Mouse (Mus musculus): Measurements from ENCODE around the gene Hoxa9. TPM values are rescaled to one million over a fixed set of nuclear protein-coding genes. Genes with fewer than 3 reads are reported as not detected.

Hoxa9 gene
- total RNA-seq, 1 experiment, result 1.4 TPM

DNA sequence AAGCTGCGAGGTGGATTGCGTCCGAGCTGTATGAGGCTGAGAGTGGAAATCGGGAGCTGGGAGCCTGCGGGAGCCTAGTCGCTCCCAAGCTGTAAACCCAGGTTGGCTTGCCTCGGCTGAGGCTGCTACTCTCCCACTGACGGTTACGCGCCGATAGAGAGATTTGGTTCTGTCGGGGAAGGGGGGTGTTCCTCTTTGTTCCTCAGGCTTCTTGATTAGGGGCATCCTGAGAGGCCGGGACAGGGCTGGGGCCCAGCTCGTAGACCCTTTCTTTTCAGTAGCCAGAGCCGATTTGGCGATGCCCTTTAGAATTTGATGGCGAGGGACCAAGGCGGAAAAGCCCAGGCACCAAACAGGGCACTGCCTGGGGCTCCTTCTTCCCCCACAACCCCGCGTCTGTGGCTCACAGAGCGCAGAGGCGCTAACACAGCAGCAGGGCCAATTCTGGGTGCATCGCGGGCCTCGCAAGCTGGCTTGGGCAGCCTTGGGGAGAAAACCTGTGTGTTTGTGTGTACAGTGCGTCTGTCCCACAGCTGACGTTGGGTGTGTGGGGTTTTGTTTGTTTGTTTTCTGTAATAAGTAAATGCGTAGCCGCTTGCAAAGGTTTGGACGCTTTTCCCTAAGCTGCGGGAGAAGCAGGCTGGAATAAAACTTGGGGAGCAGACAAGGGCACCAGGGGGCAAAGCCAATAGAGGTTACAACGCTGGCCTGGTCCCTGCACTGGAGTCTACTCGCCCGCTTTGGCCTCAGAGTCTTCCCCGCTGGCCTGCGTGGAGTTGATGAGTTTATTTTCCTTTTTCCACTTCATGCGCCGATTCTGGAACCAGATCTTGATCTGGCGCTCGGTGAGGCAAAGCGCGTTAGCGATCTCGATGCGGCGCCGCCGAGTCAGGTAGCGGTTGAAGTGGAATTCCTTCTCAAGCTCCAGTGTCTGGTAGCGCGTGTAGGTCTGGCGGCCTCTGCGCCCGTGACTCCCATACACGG lies 25.0 kb downstream of the Hoxa9 start:
- no peaks in the 10 kb centered on the region for H3K36me3 ChIP-seq (ENCODE audit: control insufficient read depth, insufficient read depth, low read length, poor library complexity, severe bottlenecking)

DNA sequence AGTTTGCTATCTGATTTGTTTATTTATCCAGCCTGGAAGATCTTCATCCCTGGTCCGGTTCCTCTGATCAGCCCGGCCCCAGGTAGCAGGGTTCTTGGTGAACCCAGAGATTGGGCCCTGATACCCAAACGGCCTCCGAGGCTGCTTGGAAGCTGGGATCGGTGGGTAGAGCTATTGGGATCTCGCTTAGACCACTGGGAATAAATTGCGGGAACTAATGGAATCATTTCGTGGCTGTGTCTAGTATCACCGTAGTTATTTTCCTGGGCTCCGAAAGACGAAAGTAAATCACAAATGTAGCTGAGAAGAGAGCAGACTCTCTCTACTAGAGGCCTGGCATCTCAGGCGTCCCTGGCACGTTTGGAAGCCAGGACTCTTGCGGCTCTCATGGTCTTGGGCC lies 25.7 kb downstream of the Hoxa9 start:
- no peaks in the 10 kb centered on the region for H3K36me3 ChIP-seq (ENCODE audit: control insufficient read depth, insufficient read depth, low read length, poor library complexity, severe bottlenecking)
- no peak overlapping the region for H3K27ac ChIP-seq (ENCODE audit: insufficient read depth, low read depth, low read length, poor library complexity, severe bottlenecking)
- no peaks in the 10 kb centered on the region for H3K9me3 ChIP-seq (ENCODE audit: control insufficient read depth, insufficient read depth, low read depth, low read length)
- in situ Hi-C loops (cut with MboI; ENCODE audit: low sequenced_read_pairs in 2 of 2, unreplicated experiment in 2 of 2), result loop anchor here in 1 of 2 experiments (25.0 kb wide), 1 partner anchor 593 kb away; no protein-coding TSS in a partner anchor
- DNase-seq (ENCODE audit: low read depth, low spot score), result no peak
- no peak overlapping the region for H3K4me3 ChIP-seq (ENCODE audit: insufficient read depth in 1 of 2, low read depth in 1 of 2, low read length in 2 of 2, poor library complexity in 1 of 2, severe bottlenecking in 1 of 2)
- peaks cover 0 to 4% of the 10 kb centered on the region in 2 experiments; a peak in 1 of 4 replicates for H3K4me1 ChIP-seq (ENCODE audit: control insufficient read depth in 2 of 2, insufficient read depth in 2 of 2, low read length in 2 of 2, poor library complexity in 1 of 2)
- no peak overlapping the region for H3K9ac ChIP-seq (ENCODE audit: insufficient read depth, low read depth, low read length, poor library complexity, severe bottlenecking)
- no peak for TF ChIP-seq ZC3H11A (IDR thresholded peaks at IDR 0.05; ENCODE audit: borderline replicate concordance, low read depth, low read length)
- TF ChIP-seq MAFK (IDR thresholded peaks at IDR 0.05; ENCODE audit: insufficient read depth, low read depth, low read length), result no peak
- TF ChIP-seq ZNF384 (IDR thresholded peaks at IDR 0.05; ENCODE audit: low read depth, low read length), result no peak
- TF ChIP-seq HCFC1 (IDR thresholded peaks at IDR 0.05; ENCODE audit: borderline replicate concordance, insufficient read depth, low read length), result no peak
- no peak for TF ChIP-seq CHD2 (IDR thresholded peaks at IDR 0.05; ENCODE audit: low read depth, low read length)

More for the DNA sequence above, 25.0 kb downstream of the Hoxa9 start:
- no peak overlapping the region for H3K27ac ChIP-seq (ENCODE audit: insufficient read depth, low read depth, low read length, poor library complexity, severe bottlenecking)
- in situ Hi-C loops (cut with MboI; ENCODE audit: low sequenced_read_pairs in 2 of 2, unreplicated experiment in 2 of 2), result loop anchor here in 1 of 2 experiments (25.0 kb wide), 1 partner anchor 594 kb away; no protein-coding TSS in a partner anchor
- TF ChIP-seq ZNF384 (IDR thresholded peaks at IDR 0.05; ENCODE audit: low read depth, low read length) (no peak), ZC3H11A (IDR thresholded peaks at IDR 0.05; ENCODE audit: borderline replicate concordance, low read depth, low read length) (no peak), CHD2 (IDR thresholded peaks at IDR 0.05; ENCODE audit: low read depth, low read length) (no peak), HCFC1 (IDR thresholded peaks at IDR 0.05; ENCODE audit: borderline replicate concordance, insufficient read depth, low read length) (no peak), MAFK (IDR thresholded peaks at IDR 0.05; ENCODE audit: insufficient read depth, low read depth, low read length) (no peak)
- H3K9me3 ChIP-seq (ENCODE audit: control insufficient read depth, insufficient read depth, low read depth, low read length), result no peaks in the 10 kb centered on the region
- H3K4me1 ChIP-seq (ENCODE audit: control insufficient read depth in 2 of 2, insufficient read depth in 2 of 2, low read length in 2 of 2, poor library complexity in 1 of 2), result peaks cover 0 to 4% of the 10 kb centered on the region in 2 experiments; a peak in 1 of 4 replicates
- H3K9ac ChIP-seq (ENCODE audit: insufficient read depth, low read depth, low read length, poor library complexity, severe bottlenecking), result no peak overlapping the region
- H3K4me3 ChIP-seq (ENCODE audit: insufficient read depth in 1 of 2, low read depth in 1 of 2, low read length in 2 of 2, poor library complexity in 1 of 2, severe bottlenecking in 1 of 2), result no peak overlapping the region
- DNase-seq (ENCODE audit: low read depth, low spot score), result no peak

DNA sequence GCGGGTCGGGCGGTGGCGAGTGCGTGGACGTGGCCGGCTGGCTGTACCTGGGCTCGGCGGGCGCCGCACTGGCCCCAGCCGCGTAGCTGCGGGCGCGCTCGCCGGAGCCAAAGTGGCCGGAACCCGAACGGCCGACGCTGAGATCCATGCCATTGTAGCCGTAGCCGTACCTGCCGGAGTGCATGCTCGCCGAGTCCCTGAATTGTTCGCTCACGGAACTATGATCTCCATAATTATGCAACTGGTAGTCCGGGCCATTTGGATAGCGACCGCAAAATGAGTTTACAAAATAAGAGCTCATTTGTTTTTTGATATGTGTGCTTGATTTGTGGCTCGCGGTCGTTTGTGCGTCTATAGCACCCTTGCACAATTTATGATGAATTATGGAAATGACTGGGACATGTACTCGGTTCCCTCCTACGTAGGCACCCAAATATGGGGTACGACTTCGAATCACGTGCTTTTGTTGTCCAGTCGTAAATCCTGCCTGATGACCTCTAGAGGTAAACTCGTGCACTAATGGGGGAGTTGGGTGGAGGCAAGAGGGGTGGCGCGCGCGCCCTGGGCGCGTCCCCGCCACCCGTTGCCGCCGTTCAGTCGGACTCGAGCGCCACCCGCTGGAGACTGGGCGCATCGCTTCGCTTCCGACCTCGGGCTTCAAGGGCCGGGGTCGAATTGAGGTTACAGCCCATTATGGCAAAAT lies 26.7 kb downstream of the Hoxa9 start, which contains the start of gene Hoxa5:
Gene Hoxa5 (minus strand): TSS at position 538 of the 703 bp plus-strand sequence.
- peak within 1 kb of the TSS; percentile 30 for H3K9ac ChIP-seq (ENCODE audit: insufficient read depth, low read depth, low read length, poor library complexity, severe bottlenecking)
- TF ChIP-seq ZC3H11A (IDR thresholded peaks at IDR 0.05; ENCODE audit: borderline replicate concordance, low read depth, low read length), result peak; percentile 68; the same call in 1 of the 2 replicates
- TF ChIP-seq CHD2 (IDR thresholded peaks at IDR 0.05; ENCODE audit: low read depth, low read length), result no peak
- no peak for TF ChIP-seq HCFC1 (IDR thresholded peaks at IDR 0.05; ENCODE audit: borderline replicate concordance, insufficient read depth, low read length)
- H3K27ac ChIP-seq (ENCODE audit: insufficient read depth, low read depth, low read length, poor library complexity, severe bottlenecking), result no peak within 1 kb of the TSS
- no peaks in the 10 kb centered on the region for H3K9me3 ChIP-seq (ENCODE audit: control insufficient read depth, insufficient read depth, low read depth, low read length)
- H3K36me3 ChIP-seq (ENCODE audit: control insufficient read depth, insufficient read depth, low read length, poor library complexity, severe bottlenecking), result no peaks in the 10 kb centered on the region
- in situ Hi-C loops (cut with MboI; ENCODE audit: low sequenced_read_pairs in 2 of 2, unreplicated experiment in 2 of 2), result loop anchor here in 1 of 2 experiments (25.0 kb wide), 1 partner anchor 592 kb away; no protein-coding TSS in a partner anchor
- peaks cover 0 to 4% of the 10 kb centered on the region in 2 experiments; a peak in 1 of 4 replicates for H3K4me1 ChIP-seq (ENCODE audit: control insufficient read depth in 2 of 2, insufficient read depth in 2 of 2, low read length in 2 of 2, poor library complexity in 1 of 2)
- no peak for DNase-seq (ENCODE audit: low read depth, low spot score)
- H3K4me3 ChIP-seq (ENCODE audit: insufficient read depth in 1 of 2, low read depth in 1 of 2, low read length in 2 of 2, poor library complexity in 1 of 2, severe bottlenecking in 1 of 2), result peak within 1 kb of the TSS; percentile 54 to 72

DNA sequence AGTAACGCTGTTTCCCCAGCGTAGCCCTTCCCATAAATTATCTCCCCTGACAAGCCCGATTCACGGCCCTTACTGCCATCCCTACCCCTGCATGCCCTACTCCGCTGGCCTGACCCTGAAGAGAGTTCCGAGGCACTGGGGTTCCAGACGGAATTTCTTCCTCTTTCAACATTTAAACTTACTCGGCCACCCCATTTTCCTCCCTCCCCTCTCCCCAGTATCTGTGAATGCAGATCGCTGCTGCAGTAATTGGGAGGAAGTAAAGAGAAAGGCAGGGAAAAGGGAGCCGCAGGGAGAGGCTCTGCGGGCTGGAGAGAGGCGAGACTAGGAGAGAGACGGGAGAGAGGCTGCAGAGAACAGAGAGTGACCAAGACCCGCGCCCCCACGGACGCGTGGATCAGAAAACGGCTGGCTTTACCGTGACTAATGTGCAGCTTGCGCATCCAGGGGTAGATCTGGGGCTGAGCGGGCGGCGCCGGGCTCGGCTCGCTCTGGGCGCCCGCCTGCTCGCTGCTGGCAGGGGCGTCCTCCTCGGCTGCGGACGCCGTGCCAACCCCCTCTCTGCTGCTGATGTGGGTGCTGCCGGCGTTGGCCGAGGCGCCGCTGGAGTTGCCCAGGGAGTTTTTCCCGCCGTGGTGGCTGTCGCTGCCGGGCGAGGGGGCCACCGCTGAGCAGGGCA lies 27.4 kb downstream of the Hoxa9 start:
- H3K36me3 ChIP-seq (ENCODE audit: control insufficient read depth, insufficient read depth, low read length, poor library complexity, severe bottlenecking), result no peaks in the 10 kb centered on the region
- H3K27ac ChIP-seq (ENCODE audit: insufficient read depth, low read depth, low read length, poor library complexity, severe bottlenecking), result no peak overlapping the region
- H3K9ac ChIP-seq (ENCODE audit: insufficient read depth, low read depth, low read length, poor library complexity, severe bottlenecking), result peak overlapping the region; percentile 30
- H3K4me1 ChIP-seq (ENCODE audit: control insufficient read depth in 2 of 2, insufficient read depth in 2 of 2, low read length in 2 of 2, poor library complexity in 1 of 2), result peaks cover 0 to 4% of the 10 kb centered on the region in 2 experiments; a peak in 1 of 4 replicates
- in situ Hi-C loops (cut with MboI; ENCODE audit: low sequenced_read_pairs in 2 of 2, unreplicated experiment in 2 of 2), result loop anchor here in 1 of 2 experiments (25.0 kb wide), 1 partner anchor 591 kb away; no protein-coding TSS in a partner anchor
- H3K4me3 ChIP-seq (ENCODE audit: insufficient read depth in 1 of 2, low read depth in 1 of 2, low read length in 2 of 2, poor library complexity in 1 of 2, severe bottlenecking in 1 of 2), result peak overlapping the region; percentile 54 to 72
- DNase-seq (ENCODE audit: low read depth, low spot score), result no peak
- TF ChIP-seq MAFK (IDR thresholded peaks at IDR 0.05; ENCODE audit: insufficient read depth, low read depth, low read length) (no peak), HCFC1 (IDR thresholded peaks at IDR 0.05; ENCODE audit: borderline replicate concordance, insufficient read depth, low read length) (no peak)
- H3K9me3 ChIP-seq (ENCODE audit: control insufficient read depth, insufficient read depth, low read depth, low read length), result no peaks in the 10 kb centered on the region
